Mouse (Mus musculus) CH12.LX (cell line): ENCODE data around the gene Camta1. TPM values are rescaled to one million over a fixed set of nuclear protein-coding genes. Genes with fewer than 3 reads are reported as not detected.

Experiments used
- DNase-seq: peaks from one replicate; pipeline ENCODE4 v3.0.0-alpha.2; 2013; ENCODE audit errors: extremely low read depth
- H3K27ac ChIP-seq: 2 replicates; pipeline ENCODE4 v1.5.1; 2012; ENCODE audit warnings: low read depth, mild to moderate bottlenecking, control low read depth, moderate library complexity; ENCODE audit not compliant: insufficient read depth
- H3K27me3 ChIP-seq: replicated peaks from 2 replicates; pipeline ENCODE3; 2012; ENCODE audit warnings: inconsistent platforms
- H3K36me3 ChIP-seq, 2 experiments: replicated peaks in 1 of 2; 2 replicates each; pipeline versions ENCODE3 to v1.6.1; 2012; ENCODE audit warnings: inconsistent platforms in 1 of 2, low read length in 1 of 2, mild to moderate bottlenecking in 1 of 2, mixed read lengths in 1 of 2, moderate library complexity in 1 of 2; ENCODE audit not compliant: control insufficient read depth in 1 of 2, insufficient read depth in 1 of 2
- H3K4me1 ChIP-seq, 2 experiments: 2 replicates each; pipeline ENCODE4 v1.6.1; 2012; ENCODE audit warnings: inconsistent platforms in 1 of 2, moderate library complexity in 1 of 2; ENCODE audit not compliant: insufficient read depth in 2 of 2, control insufficient read depth in 1 of 2
- H3K4me2 ChIP-seq: 2 replicates; pipeline ENCODE4 v1.6.1; 2012; ENCODE audit warnings: low read depth, mild to moderate bottlenecking, control low read depth; ENCODE audit not compliant: poor library complexity, insufficient read depth, severe bottlenecking
- H3K4me3 ChIP-seq, 3 experiments: fragments of 150-350 bp in 1 of 3; sonication (generic) in 1 of 3; replicated peaks in 1 of 3; 2 replicates each; pipeline versions ENCODE3 to v1.5.1; 2011 to 2012; ENCODE audit warnings: low read depth in 2 of 3, low read length in 2 of 3, mild to moderate bottlenecking in 2 of 3, moderate library complexity in 2 of 3, control low read depth in 1 of 3, improper control_type of control experiment in 1 of 3, inconsistent platforms in 1 of 3, mixed read lengths in 1 of 3; ENCODE audit not compliant: poor library complexity in 1 of 3
- H3K79me2 ChIP-seq: replicated peaks from 2 replicates; pipeline ENCODE4 v1.6.1; 2012; ENCODE audit warnings: mild to moderate bottlenecking, moderate library complexity; ENCODE audit not compliant: control insufficient read depth, poor library complexity, insufficient read depth, severe bottlenecking; ENCODE audit errors: extremely low read depth
- H3K9ac ChIP-seq: 2 replicates; pipeline ENCODE4 v1.6.1; 2012; ENCODE audit warnings: low read depth, mild to moderate bottlenecking, control low read depth, moderate library complexity; ENCODE audit not compliant: insufficient read depth
- H3K9me3 ChIP-seq: replicated peaks from 2 replicates; pipeline ENCODE3; 2012; ENCODE audit warnings: low read length, inconsistent platforms, mixed read lengths
- CHD1 ChIP-seq: IDR thresholded peaks from 2 replicates; pipeline ENCODE4 v1.6.1; 2012; ENCODE audit warnings: low read depth, low read length, improper control_type of control experiment, inconsistent platforms
- E2F4 ChIP-seq: IDR thresholded peaks from 2 replicates; pipeline ENCODE4 v1.6.1; 2011; ENCODE audit warnings: low read depth, low read length, improper control_type of control experiment; ENCODE audit not compliant: insufficient replicate concordance
- ELF1 ChIP-seq: IDR thresholded peaks from 2 replicates; pipeline ENCODE4 v1.6.1; 2014; ENCODE audit warnings: low read depth, mild to moderate bottlenecking, inconsistent platforms, low read length, improper control_type of control experiment
- ETS1 ChIP-seq: conservative IDR thresholded peaks from 2 replicates; pipeline ENCODE4 v1.6.1; 2012; ENCODE audit warnings: low read depth, mild to moderate bottlenecking, inconsistent platforms, low read length, improper control_type of control experiment, moderate library complexity
- GABPA ChIP-seq: IDR thresholded peaks from 2 replicates; pipeline ENCODE4 v1.6.1; 2012; ENCODE audit warnings: low read depth, low read length, improper control_type of control experiment, inconsistent platforms; ENCODE audit not compliant: insufficient replicate concordance
- HCFC1 ChIP-seq: IDR thresholded peaks from 2 replicates; pipeline ENCODE4 v1.6.1; 2012; ENCODE audit warnings: low read depth, mild to moderate bottlenecking, inconsistent platforms, low read length, improper control_type of control experiment
- IRF4 ChIP-seq: IDR thresholded peaks from 2 replicates; pipeline ENCODE4 v1.6.1; 2014; ENCODE audit warnings: low read depth, mild to moderate bottlenecking, inconsistent platforms, low read length, improper control_type of control experiment
- JUN ChIP-seq: IDR thresholded peaks from 2 replicates; pipeline ENCODE4 v1.6.1; 2011; ENCODE audit warnings: low read depth, mild to moderate bottlenecking, low read length, improper control_type of control experiment, moderate library complexity; ENCODE audit not compliant: insufficient read depth
- JUND ChIP-seq: conservative IDR thresholded peaks from 2 replicates; pipeline ENCODE4 v1.6.1; 2011; ENCODE audit warnings: low read depth, low read length, improper control_type of control experiment
- MAFK ChIP-seq: IDR thresholded peaks from 2 replicates; pipeline ENCODE4 v1.6.1; 2011; ENCODE audit warnings: low read length, improper control_type of control experiment; ENCODE audit not compliant: insufficient replicate concordance
- MAX ChIP-seq: IDR thresholded peaks from 2 replicates; pipeline ENCODE4 v1.6.1; 2011; ENCODE audit warnings: low read length, improper control_type of control experiment
- MAZ ChIP-seq: IDR thresholded peaks from 2 replicates; pipeline ENCODE4 v1.6.1; 2012; ENCODE audit warnings: low read depth, mild to moderate bottlenecking, inconsistent platforms, low read length, improper control_type of control experiment, moderate library complexity
- MEF2A ChIP-seq: IDR thresholded peaks from 2 replicates; pipeline ENCODE4 v1.6.1; 2014; ENCODE audit warnings: low read depth, mild to moderate bottlenecking, inconsistent platforms, low read length, improper control_type of control experiment, borderline replicate concordance
- MXI1 ChIP-seq: IDR thresholded peaks from 2 replicates; pipeline ENCODE4 v1.6.1; 2011; ENCODE audit warnings: mild to moderate bottlenecking, low read depth, low read length, improper control_type of control experiment
- PAX5 ChIP-seq: IDR thresholded peaks from 2 replicates; pipeline ENCODE4 v1.6.1; 2012; ENCODE audit warnings: low read length, inconsistent platforms, mixed read lengths
- POLR2AphosphoS2 ChIP-seq: IDR thresholded peaks from 2 replicates; pipeline ENCODE4 v1.6.1; 2011; ENCODE audit warnings: low read depth, low read length, improper control_type of control experiment
- RCOR1 ChIP-seq: conservative IDR thresholded peaks from 2 replicates; pipeline ENCODE4 v1.6.1; 2012; ENCODE audit warnings: low read depth, mild to moderate bottlenecking, inconsistent platforms, low read length, improper control_type of control experiment
- SIN3A ChIP-seq: IDR thresholded peaks from 2 replicates; pipeline ENCODE4 v1.6.1; 2012; ENCODE audit warnings: low read length, improper control_type of control experiment, inconsistent platforms
- SMC3 ChIP-seq: IDR thresholded peaks from 2 replicates; pipeline ENCODE4 v1.6.1; 2011; ENCODE audit warnings: low read depth, low read length, improper control_type of control experiment
- TBP ChIP-seq: conservative IDR thresholded peaks from 2 replicates; pipeline ENCODE4 v1.6.1; 2011; ENCODE audit warnings: low read depth, low read length, improper control_type of control experiment
- UBTF ChIP-seq: IDR thresholded peaks from 2 replicates; pipeline ENCODE4 v1.6.1; 2012; ENCODE audit warnings: low read depth, mild to moderate bottlenecking, inconsistent platforms, low read length, improper control_type of control experiment, moderate library complexity
- USF1 ChIP-seq: IDR thresholded peaks from 2 replicates; pipeline ENCODE4 v1.6.1; 2014; ENCODE audit warnings: low read depth, mild to moderate bottlenecking, inconsistent platforms, low read length, improper control_type of control experiment
- USF2 ChIP-seq: conservative IDR thresholded peaks from 2 replicates; pipeline ENCODE4 v1.6.1; 2011; ENCODE audit warnings: low read depth, low read length, improper control_type of control experiment
- ZC3H11A ChIP-seq: IDR thresholded peaks from 2 replicates; pipeline ENCODE4 v1.6.1; 2012; ENCODE audit warnings: low read depth, mild to moderate bottlenecking, inconsistent platforms, low read length, improper control_type of control experiment
- ZMIZ1 ChIP-seq: IDR thresholded peaks from 2 replicates; pipeline ENCODE4 v1.6.1; 2012; ENCODE audit warnings: low read depth, mild to moderate bottlenecking, inconsistent platforms, low read length, improper control_type of control experiment
- ZNF384 ChIP-seq: IDR thresholded peaks from 2 replicates; pipeline ENCODE4 v1.6.1; 2012; ENCODE audit warnings: low read depth, low read length, improper control_type of control experiment, inconsistent platforms
- dilution Hi-C: fragments of 300-500 bp; cut with MboI; formaldehyde crosslinking; loops from 2 replicates; pipeline ENCODE4 v1.14.3; 2020; ENCODE audit warnings: low sequenced_read_pairs; ENCODE audit not compliant: extremely low pct_unique_long_range_greater_than_20kb, extremely low pct_ligation_motif_present
- in situ Hi-C: fragments of 300-500 bp; cut with MboI; formaldehyde crosslinking; loops from 3 replicates; pipeline ENCODE4 v1.14.3; 2019; ENCODE audit warnings: low sequenced_read_pairs, low pct_ligation_motif_present, low pct_unique_long_range_greater_than_20kb, mixed read lengths
- polyA plus RNA-seq: library from polyadenylated mRNA; unstranded; fragments of >175 nt; gene quantifications from 2 replicates; pipeline ENCODE4 v1.2.1, GENCODE M21; 2012; ENCODE audit warnings: low read depth; ENCODE audit not compliant: insufficient read length
- total RNA-seq, 2 experiments: library from RNA; depleted of rRNA; stranded (reverse); fragments of 300-350 nt in 1 of 2; fragments of >200 nt in 1 of 2; gene quantifications; 2 replicates each; pipeline ENCODE4 v1.2.3; 2012 to 2014

Camta1 gene
- total and polyA plus RNA-seq, 3 experiments, result 9.9 to 32.5 (median 15.3) TPM

DNA sequence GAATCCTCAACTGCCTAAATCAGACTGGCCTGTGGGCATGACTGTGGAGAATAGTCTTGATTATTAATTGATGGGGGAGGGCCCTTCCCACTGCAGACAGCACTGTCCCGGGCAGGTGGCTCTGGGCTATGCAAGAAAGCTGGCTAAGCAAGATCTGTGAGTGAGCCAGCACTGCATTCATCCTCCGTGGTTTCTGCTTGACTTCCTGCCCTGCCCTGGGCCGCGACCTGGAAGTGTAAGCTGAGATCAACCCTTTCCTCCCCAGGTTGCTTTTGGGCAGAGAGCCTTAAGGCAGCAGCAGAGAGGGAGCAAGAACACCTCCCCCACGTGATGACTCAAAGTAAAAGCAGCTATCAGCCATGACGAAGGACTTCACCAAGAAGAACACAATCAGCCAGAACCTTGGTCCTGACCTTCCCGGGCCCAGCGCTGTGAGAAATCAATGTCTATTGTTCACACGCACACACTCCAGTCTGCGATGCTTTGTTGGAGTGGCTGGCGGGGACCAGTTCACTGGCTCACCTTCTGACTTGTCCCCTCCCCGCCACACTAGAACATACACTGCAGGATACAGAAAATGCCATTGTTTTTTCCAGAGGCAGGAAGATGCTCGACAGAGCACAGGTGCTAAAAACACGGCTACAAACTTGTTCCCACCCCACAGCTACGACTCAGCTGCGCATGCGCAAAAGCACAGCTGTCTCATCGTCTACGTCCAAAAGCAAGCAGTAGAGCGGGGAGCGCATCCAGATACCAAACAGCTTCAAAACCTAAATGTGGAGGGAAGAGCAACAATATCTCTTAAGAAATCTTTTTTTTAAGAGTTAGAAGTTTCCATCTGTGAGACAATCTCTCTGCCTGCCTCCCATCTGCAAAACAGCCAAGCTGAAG, 243.0 kb downstream of the Camta1 start:
- H3K4me1 ChIP-seq, result no peaks in the 10 kb centered on the region
- in situ Hi-C loops (no loop called here), dilution Hi-C loops (no loop called here)
- H3K79me2 ChIP-seq, result no peaks in the 10 kb centered on the region
- no peak for DNase-seq
- TF ChIP-seq MAZ (no peak), JUN (no peak), MAX (no peak), SMC3 (no peak), ZMIZ1 (no peak), POLR2AphosphoS2 (no peak), GABPA (no peak), ETS1 (no peak), E2F4 (no peak), JUND (no peak), MAFK (no peak), CHD1 (no peak), USF2 (no peak), HCFC1 (no peak), MEF2A (no peak), IRF4 (no peak), RCOR1 (no peak), USF1 (no peak), ZC3H11A (no peak)
- H3K27me3 ChIP-seq, result no peaks in the 10 kb centered on the region
- peaks cover 84% of the 10 kb centered on the region for H3K9me3 ChIP-seq
- no peak overlapping the region for H3K27ac ChIP-seq
- no peak overlapping the region for H3K4me2 ChIP-seq
- H3K9ac ChIP-seq, result no peak overlapping the region
- no peaks in the 10 kb centered on the region for H3K36me3 ChIP-seq
- no peak overlapping the region for H3K4me3 ChIP-seq

DNA sequence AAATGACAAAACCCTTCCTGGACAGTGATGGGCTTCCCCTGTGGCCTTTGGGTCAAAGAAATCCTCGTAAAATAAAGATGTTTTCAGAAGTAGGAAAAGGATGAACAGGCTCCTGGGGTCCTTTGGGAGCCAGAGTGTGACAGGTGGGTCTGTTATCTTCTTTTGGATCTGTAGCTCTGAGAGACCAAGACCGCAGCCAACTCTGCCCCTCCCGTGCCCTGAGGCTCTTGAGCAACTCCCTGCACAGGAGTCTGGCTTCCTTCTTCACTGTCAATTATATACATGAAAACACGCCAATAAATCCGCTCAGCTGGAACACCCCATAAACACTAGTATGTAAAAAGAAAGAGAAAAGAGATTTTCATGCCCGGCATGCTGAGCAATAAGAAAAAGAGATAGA, 250.1 kb downstream of the Camta1 start:
- no peak for TF ChIP-seq MXI1
- TF ChIP-seq JUND, result no peak
- no peak for TF ChIP-seq PAX5
- TF ChIP-seq ZNF384, result no peak
- no peak for TF ChIP-seq ELF1
- no peak for TF ChIP-seq UBTF
- TF ChIP-seq TBP, result no peak
- no peak for TF ChIP-seq SIN3A
- no peak for TF ChIP-seq MEF2A
- DNase-seq, result no peak
- no peak overlapping the region for H3K4me2 ChIP-seq
- H3K4me1 ChIP-seq, result no peaks in the 10 kb centered on the region
- no peak overlapping the region for H3K4me3 ChIP-seq
- dilution Hi-C loops, result no loop called here
- in situ Hi-C loops, result no loop called here
- H3K27ac ChIP-seq, result no peak overlapping the region
- H3K36me3 ChIP-seq, result peaks cover 0 to under 1% of the 10 kb centered on the region in 2 experiments
- no peaks in the 10 kb centered on the region for H3K27me3 ChIP-seq
- peaks cover 88% of the 10 kb centered on the region for H3K9me3 ChIP-seq
- no peaks in the 10 kb centered on the region for H3K79me2 ChIP-seq
- no peak overlapping the region for H3K9ac ChIP-seq
